33 mouse cellular contexts compared by ENCODE assay signal in the genomic region with DNA sequence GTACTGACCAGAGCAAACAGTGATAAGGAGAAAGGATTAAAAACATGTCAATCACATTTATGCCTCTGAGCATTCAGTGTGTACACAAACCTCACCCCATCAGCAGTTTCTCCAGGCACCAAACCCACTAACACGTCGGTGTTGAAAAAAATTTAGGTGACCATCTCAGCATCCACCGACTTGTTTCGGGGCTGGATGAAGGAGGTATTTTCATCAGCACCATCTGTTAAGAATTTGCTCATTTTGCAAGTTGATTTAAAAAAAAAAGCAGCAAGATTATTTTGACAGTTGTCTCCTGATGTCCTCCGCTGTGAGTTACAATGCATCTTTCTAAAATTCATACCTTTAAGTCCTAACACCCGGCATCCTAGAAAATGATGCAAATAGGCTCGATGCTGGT. TPM values are rescaled to one million over a fixed set of nuclear protein-coding genes. Genes with fewer than 3 reads are reported as not detected.
"Had no signal": no experiment of that assay in that cellular context is flagged by ENCODE, and none has a peak within 500 bp of the region (broad histone marks: within the 10 kb centered on the region; RNA-seq: fewer than 3 reads in every experiment).

No protein-coding gene starts in this region.

- H3K9me3 ChIP-seq: embryonic facial prominence, embryonic 10.5 days; embryonic facial prominence, embryonic 12.5 days; embryonic facial prominence, embryonic 13.5 days; embryonic facial prominence, embryonic 15.5 days; forebrain, embryonic 10.5 days; forebrain, embryonic 12.5 days; forebrain, embryonic 13.5 days; forebrain, embryonic 15.5 days; heart, embryonic 10.5 days had no signal

- H3K4me1 ChIP-seq: embryonic facial prominence, embryonic 10.5 days; embryonic facial prominence, embryonic 12.5 days; embryonic facial prominence, embryonic 13.5 days; embryonic facial prominence, embryonic 15.5 days; forebrain, embryonic 10.5 days; forebrain, embryonic 12.5 days; forebrain, embryonic 13.5 days; forebrain, embryonic 15.5 days; heart, embryonic 10.5 days had no signal

- H3K4me2 ChIP-seq: embryonic facial prominence, embryonic 12.5 days; embryonic facial prominence, embryonic 13.5 days; embryonic facial prominence, embryonic 15.5 days; forebrain, embryonic 12.5 days; forebrain, embryonic 13.5 days; forebrain, embryonic 15.5 days had no signal

- ATAC-seq: forebrain, embryonic 13.5 days; forebrain, embryonic 15.5 days; forebrain, embryonic 16.5 days; forebrain, postnatal 0 days had no signal

- H3K27me3 ChIP-seq: embryonic facial prominence, embryonic 12.5 days; embryonic facial prominence, embryonic 13.5 days; embryonic facial prominence, embryonic 15.5 days; forebrain, embryonic 12.5 days; forebrain, embryonic 13.5 days; forebrain, embryonic 15.5 days had no signal

- H3K36me3 ChIP-seq: embryonic facial prominence, embryonic 10.5 days; embryonic facial prominence, embryonic 12.5 days; embryonic facial prominence, embryonic 13.5 days; embryonic facial prominence, embryonic 15.5 days; forebrain, embryonic 10.5 days; forebrain, embryonic 12.5 days; forebrain, embryonic 15.5 days; heart, embryonic 10.5 days had no signal

- DNase-seq: cerebellum, adult 2 months; cerebellum, adult 8-10 months; cerebellum, adult 9-10 months; cerebellum, adult 9-11 months; cerebellum, postnatal 14 days; cerebellum, postnatal 25 days; cerebellum, postnatal 36 days; embryo, embryonic 11 days; forebrain, postnatal 0 days; gastrocnemius, adult 2 months; gastrocnemius, postnatal 10 days; gastrocnemius, postnatal 14 days; gastrocnemius, postnatal 25 days; gastrocnemius, postnatal 36 days; heart, adult 11 months; heart, adult 18-20 months; heart, adult 2 months had no signal

- H3K4me3 ChIP-seq: embryonic facial prominence, embryonic 10.5 days; embryonic facial prominence, embryonic 12.5 days; embryonic facial prominence, embryonic 13.5 days; embryonic facial prominence, embryonic 15.5 days; erythroblast, embryonic 14.5 days; forebrain, embryonic 10.5 days; forebrain, embryonic 12.5 days; forebrain, embryonic 13.5 days; forebrain, embryonic 15.5 days; gastrocnemius, adult 2 months; heart, adult 2 months; heart, embryonic 10.5 days had no signal

- H3K27ac ChIP-seq: embryonic facial prominence, embryonic 10.5 days; embryonic facial prominence, embryonic 12.5 days; embryonic facial prominence, embryonic 13.5 days; embryonic facial prominence, embryonic 15.5 days; forebrain, embryonic 10.5 days; forebrain, embryonic 12.5 days; forebrain, embryonic 13.5 days; forebrain, embryonic 15.5 days; gastrocnemius, adult 2 months; heart, adult 2 months; heart, embryonic 10.5 days had no signal

- H3K9ac ChIP-seq: embryonic facial prominence, embryonic 12.5 days; embryonic facial prominence, embryonic 13.5 days; embryonic facial prominence, embryonic 15.5 days; forebrain, embryonic 12.5 days; forebrain, embryonic 13.5 days; forebrain, embryonic 15.5 days; forebrain, postnatal 0 days had no signal

RNA-seq across cellular contexts. Expression of gene Ccdc190, which starts 29.8 kb away (rescaled TPM):
- total RNA-seq: common myeloid progenitor, adult 5-6 weeks; gastrocnemius, adult 18-20 months; gastrocnemius, adult 2 months; gastrocnemius, postnatal 10 days; gastrocnemius, postnatal 14 days; gastrocnemius, postnatal 25 days; gastrocnemius, postnatal 36 days; gastrocnemius, postnatal 4 days; granulocyte monocyte progenitor cell, adult 5-6 weeks; heart, adult 8-10 months had no signal
- polyA plus RNA-seq: embryonic facial prominence, embryonic 10.5 days; embryonic facial prominence, embryonic 12.5 days; embryonic facial prominence, embryonic 13.5 days; erythroblast, embryonic 14.5 days; heart, embryonic 10.5 days had no signal
